Mouse (Mus musculus) E14TG2a.4 (cell line): ENCODE data around the gene Traf3ip2.

Experiments
- H3K27me3 ChIP-seq: 2 replicates; pipeline ENCODE4 v1.6.1; 2014; ENCODE audit warnings: low read length, control low read depth; ENCODE audit not compliant: insufficient read depth
- H3K36me3 ChIP-seq: 2 replicates; pipeline ENCODE4 v1.6.1; 2014; ENCODE audit warnings: low read length, control low read depth; ENCODE audit not compliant: insufficient read depth
- H3K4me1 ChIP-seq: replicated peaks from 2 replicates; pipeline ENCODE4 v1.6.1; 2014; ENCODE audit warnings: low read depth, low read length, control low read depth
- H3K4me3 ChIP-seq: replicated peaks from 2 replicates; pipeline ENCODE4 v1.5.1; 2014; ENCODE audit warnings: mild to moderate bottlenecking, low read length
- H3K9me3 ChIP-seq: 2 replicates; pipeline ENCODE4 v1.6.1; 2014; ENCODE audit warnings: low read length, control low read depth
- CTCF ChIP-seq: conservative IDR thresholded peaks from 2 replicates; pipeline ENCODE4 v1.5.1; 2014; ENCODE audit warnings: low read length
- NANOG ChIP-seq: IDR thresholded peaks from 2 replicates; pipeline ENCODE4 v1.6.1; 2014; ENCODE audit warnings: borderline replicate concordance, low read length, mixed read lengths
- POU5F1 ChIP-seq: IDR thresholded peaks from 2 replicates; pipeline ENCODE4 v1.6.1; 2014; ENCODE audit warnings: low read length, borderline replicate concordance

Traf3ip2 gene

GRCm38 (mm10) chr10:39582385-39582784 lies 30.3 kb upstream of the Traf3ip2 start:
- Histone ChIP-seq H3K4me3 (no peak overlapping the region), H3K36me3 (no peaks in the 10 kb centered on the region)
- TF ChIP-seq POU5F1, result no peak

GRCm38 (mm10) chr10:39583718-39584117 lies 29.0 kb upstream of the Traf3ip2 start:
- Histone ChIP-seq H3K27me3 (peaks cover 5% of the 10 kb centered on the region; the same call in 1 of the 2 replicates), H3K4me1 (peaks cover 27% of the 10 kb centered on the region), H3K9me3 (0 out of 2 replicates have a peak, but pooled peaks cover 4% of the 10 kb centered on the region), H3K4me3 (no peak overlapping the region), H3K36me3 (no peaks in the 10 kb centered on the region)
- TF ChIP-seq POU5F1, result no peak

More at GRCm38 (mm10) chr10:39582385-39582784, 30.3 kb upstream of the Traf3ip2 start:
- Histone ChIP-seq H3K4me1 (peaks cover 20% of the 10 kb centered on the region), H3K27me3 (peaks cover 5% of the 10 kb centered on the region; the same call in 1 of the 2 replicates), H3K9me3 (0 out of 2 replicates have a peak, but pooled peaks cover 4% of the 10 kb centered on the region)

GRCm38 (mm10) chr10:39587290-39587925 lies 25.3 kb upstream of the Traf3ip2 start:
- TF ChIP-seq POU5F1 (no peak), CTCF (no peak), NANOG (no peak)
- H3K36me3 ChIP-seq, result no peaks in the 10 kb centered on the region
- no peaks in the 10 kb centered on the region for H3K27me3 ChIP-seq
- peaks cover 50% of the 10 kb centered on the region for H3K4me1 ChIP-seq
- H3K9me3 ChIP-seq, result 0 out of 2 replicates have a peak, but pooled peaks cover 4% of the 10 kb centered on the region
- H3K4me3 ChIP-seq, result no peak overlapping the region

GRCm38 (mm10) chr10:39587973-39588746 lies 24.6 kb upstream of the Traf3ip2 start:
- Histone ChIP-seq H3K27me3 (no peaks in the 10 kb centered on the region), H3K9me3 (peaks cover 10% of the 10 kb centered on the region), H3K4me3 (no peak overlapping the region), H3K36me3 (no peaks in the 10 kb centered on the region), H3K4me1 (peaks cover 51% of the 10 kb centered on the region)
- TF ChIP-seq POU5F1 (no peak), NANOG (no peak), CTCF (no peak)

- H3K9me3 ChIP-seq, result peaks cover 28% of the 10 kb centered on the region
- TF ChIP-seq CTCF (no peak), NANOG (no peak), POU5F1 (no peak)
- peak overlapping the region; percentile 27 for H3K4me3 ChIP-seq
- H3K27me3 ChIP-seq, result no peaks in the 10 kb centered on the region
- H3K4me1 ChIP-seq, result peaks cover 51% of the 10 kb centered on the region
- peaks cover 9% of the 10 kb centered on the region for H3K36me3 ChIP-seq
Observed at GRCm38 (mm10) chr10:39589765-39590546, 22.8 kb upstream of the Traf3ip2 start.

GRCm38 (mm10) chr10:39590629-39591028 lies 22.1 kb upstream of the Traf3ip2 start:
- TF ChIP-seq NANOG (no peak), CTCF (no peak), POU5F1 (no peak)
- peak overlapping the region; percentile 27; the same call in 1 of the 2 replicates for H3K4me3 ChIP-seq
- H3K4me1 ChIP-seq, result peaks cover 53% of the 10 kb centered on the region
- peaks cover 35% of the 10 kb centered on the region for H3K9me3 ChIP-seq
- no peaks in the 10 kb centered on the region for H3K27me3 ChIP-seq
- H3K36me3 ChIP-seq, result peaks cover 15% of the 10 kb centered on the region

- H3K4me1 ChIP-seq, result peaks cover 62% of the 10 kb centered on the region
- no peaks in the 10 kb centered on the region for H3K27me3 ChIP-seq
- peaks cover 35% of the 10 kb centered on the region for H3K9me3 ChIP-seq
- TF ChIP-seq NANOG (peak; percentile 49; the same call in 1 of the 2 replicates), CTCF (no peak), POU5F1 (no peak)
- no peak overlapping the region for H3K4me3 ChIP-seq
- H3K36me3 ChIP-seq, result peaks cover 15% of the 10 kb centered on the region
Observed at GRCm38 (mm10) chr10:39592501-39592900, 20.2 kb upstream of the Traf3ip2 start.

GRCm38 (mm10) chr10:39594716-39595115 lies 18.0 kb upstream of the Traf3ip2 start:
- Histone ChIP-seq H3K27me3 (no peaks in the 10 kb centered on the region), H3K36me3 (peaks cover 15% of the 10 kb centered on the region), H3K4me1 (peaks cover 49% of the 10 kb centered on the region), H3K9me3 (peaks cover 41% of the 10 kb centered on the region), H3K4me3 (no peak overlapping the region)
- TF ChIP-seq NANOG (peak; percentile 19; the same call in 1 of the 2 replicates), CTCF (no peak)
